Mouse (Mus musculus) layer of hippocampus, adult 18-20 months (tissue): ENCODE results near the gene Mrps27. TPM values are rescaled to one million over a fixed set of nuclear protein-coding genes. Genes with fewer than 3 reads are reported as not detected.

Experiments used
- DNase-seq, 2 experiments: peaks; one replicate each; pipeline ENCODE4 v3.0.0; 2022; ENCODE audit warnings: low spot score in 2 of 2
- total RNA-seq, 2 experiments: library from RNA; stranded (reverse); gene quantifications; 2 replicates each; pipeline ENCODE4 v1.2.3; 2021

Gene Mrps27
- total RNA-seq, 2 experiments from 2014 or later, result 26.5 to 29.9 TPM

DNA sequence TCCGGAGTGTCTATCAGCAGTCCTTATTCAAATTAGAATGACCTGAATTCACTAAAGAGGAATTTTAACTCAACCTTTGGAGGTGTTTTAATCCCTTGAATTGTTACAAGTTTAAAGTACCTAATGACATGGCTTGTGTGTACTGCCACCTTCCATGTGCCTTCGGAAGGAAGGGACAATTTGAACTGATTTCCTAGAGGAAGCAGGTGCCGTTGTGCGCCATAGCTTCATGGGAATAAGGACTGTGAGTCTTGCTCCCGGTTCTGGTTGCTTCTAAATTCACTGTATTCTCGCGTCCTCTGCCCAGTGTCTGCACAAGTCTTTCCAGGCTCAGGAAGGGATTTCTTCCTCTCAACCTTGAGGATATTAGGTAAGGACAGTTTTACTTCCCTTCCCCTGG, 41.8 kb downstream of the Mrps27 start:
- DNase-seq, result no peak

DNA sequence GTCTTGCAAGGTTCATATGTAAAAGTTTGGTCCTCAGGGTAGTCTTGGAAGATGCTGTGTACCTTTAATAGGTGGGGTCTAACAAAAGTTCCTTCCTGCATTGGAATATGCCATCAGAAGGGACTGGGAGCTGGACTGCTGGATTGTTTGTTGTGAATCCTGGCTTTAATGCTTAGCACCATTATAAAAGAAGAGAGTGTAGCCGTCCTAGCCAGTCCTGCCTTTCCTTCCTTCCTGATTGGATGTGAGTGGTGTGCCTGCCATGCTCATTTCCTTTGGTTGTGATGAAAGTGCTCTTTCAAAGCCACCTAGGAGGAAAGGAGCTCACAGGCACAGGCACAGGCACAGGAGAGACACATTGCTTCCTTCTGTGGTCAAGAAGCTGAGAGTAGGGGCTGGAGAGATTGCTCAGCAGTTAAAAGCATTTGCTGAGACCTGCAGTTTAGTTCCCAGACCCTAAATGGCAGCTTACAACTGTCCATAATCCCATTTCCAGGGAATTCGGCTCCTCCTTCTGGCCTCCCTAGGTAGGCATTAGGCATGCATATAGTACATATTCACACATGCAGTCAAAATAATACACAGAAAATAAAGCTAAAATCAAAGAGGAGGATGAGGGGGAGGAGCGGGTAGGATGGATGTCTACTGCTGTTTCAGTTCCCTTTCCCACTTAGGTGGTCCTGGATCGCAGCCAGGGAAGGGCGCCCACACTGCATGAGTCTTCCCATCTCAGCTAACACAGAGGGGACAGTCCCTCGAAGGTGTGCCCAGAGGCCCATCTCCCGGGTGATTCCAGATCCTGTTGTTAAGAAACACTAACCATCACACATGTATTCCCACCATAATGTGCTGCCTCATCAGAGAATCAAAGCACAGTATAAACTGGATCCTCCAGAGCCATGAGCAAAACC, 43.6 kb downstream of the Mrps27 start:
- DNase-seq, result no peak

DNA sequence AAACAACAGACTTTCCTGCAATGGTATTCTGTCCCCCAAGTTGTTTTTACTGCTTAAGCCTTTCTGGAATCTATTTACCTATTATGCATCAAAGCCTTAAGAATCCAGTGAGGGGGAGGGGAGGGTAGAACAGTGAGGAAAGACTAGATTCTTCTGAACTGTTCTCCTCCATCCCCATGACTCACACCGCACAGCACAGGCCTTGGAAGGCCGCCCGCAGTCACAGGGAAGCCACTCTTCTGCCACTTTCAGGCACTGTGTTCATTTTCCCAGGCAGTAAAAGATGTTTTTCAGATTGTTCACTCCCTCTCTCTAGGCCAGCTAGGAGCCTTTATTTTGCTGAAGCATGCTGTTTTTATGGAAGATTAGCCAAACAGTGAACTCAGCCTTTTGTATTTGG, 46.8 kb downstream of the Mrps27 start:
- DNase-seq, result peak in 1 of 2 experiments; percentile 63

DNA sequence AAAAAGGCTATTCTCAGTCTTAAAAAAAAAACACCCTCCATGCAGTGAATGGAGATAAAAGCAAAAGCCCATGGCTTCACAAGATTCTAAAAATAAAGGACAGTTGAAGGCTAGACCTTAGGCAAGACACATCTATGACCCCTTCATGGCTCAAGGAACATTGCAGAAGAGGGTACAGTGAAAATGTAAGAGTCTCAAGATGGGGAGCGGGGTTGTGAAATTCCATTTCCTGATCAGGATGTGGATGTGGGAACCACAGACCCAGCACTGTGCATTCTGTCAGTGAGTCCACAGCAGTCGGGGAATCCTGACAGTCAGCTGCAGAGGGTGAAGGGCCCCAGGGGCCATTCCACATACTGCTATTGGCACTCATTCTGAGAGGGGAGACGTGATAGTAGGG, 48.5 kb downstream of the Mrps27 start:
- DNase-seq, result no peak

DNA sequence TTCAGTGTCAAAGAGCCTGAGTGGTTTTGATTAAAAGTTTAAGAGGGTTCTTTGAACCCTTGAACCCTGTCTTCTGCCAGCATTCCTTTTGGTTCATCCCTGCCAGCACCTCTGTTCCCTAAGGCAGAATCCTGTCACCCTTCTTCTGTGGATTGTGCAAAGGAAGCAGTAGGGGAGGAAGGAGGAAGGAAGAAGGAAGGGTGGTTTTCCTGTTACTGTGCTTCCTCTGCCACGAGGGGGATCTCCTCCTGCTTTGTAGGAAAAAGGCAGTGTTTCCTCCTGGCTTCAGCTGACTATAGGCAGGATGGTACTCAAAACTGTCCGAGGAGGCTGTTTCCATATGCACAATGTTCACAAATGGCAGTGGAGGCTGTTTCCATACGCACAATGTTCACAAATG, 50.1 kb downstream of the Mrps27 start:
- DNase-seq, result no peak

DNA sequence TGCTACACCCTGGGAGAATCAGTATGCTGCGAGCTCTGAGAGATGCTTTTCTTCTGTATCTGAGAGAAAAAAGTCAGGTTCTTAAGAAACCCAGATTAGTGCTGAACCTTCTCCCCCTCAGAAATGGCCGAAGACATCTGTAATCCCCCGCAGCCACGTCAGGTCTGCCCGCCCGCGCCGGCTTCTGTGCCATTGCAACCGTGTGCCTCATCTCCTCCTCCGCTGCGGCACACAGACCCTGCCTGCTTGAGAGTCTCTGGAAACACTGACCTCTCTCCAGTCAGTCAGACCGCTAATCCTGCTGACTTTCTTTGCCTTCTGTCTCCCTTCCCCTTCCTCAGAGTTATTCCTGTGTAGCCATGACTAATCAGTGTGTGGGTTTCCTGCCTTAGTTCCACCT, 50.9 kb downstream of the Mrps27 start:
- no peak for DNase-seq

DNA sequence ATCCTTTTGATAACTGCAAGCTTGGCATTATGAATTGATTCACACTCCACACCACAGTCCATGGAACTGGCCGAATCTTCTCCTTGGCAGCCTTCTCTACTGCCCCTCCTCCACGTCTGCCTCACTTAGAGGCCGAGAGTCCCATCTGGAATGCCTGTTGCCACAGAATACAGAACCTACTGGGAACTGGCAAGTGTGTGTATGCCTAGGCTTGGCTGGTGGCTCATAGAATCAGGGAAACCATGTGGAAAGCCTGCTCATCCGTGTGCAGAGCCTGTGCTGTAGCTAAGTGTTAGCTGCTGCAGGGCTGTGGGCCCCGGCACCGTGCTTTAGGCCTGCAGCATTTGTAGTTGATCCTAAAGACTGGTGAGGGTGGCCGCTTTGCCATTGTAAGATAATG, 52.6 kb downstream of the Mrps27 start:
- DNase-seq, result peak; percentile 36 to 68

DNA sequence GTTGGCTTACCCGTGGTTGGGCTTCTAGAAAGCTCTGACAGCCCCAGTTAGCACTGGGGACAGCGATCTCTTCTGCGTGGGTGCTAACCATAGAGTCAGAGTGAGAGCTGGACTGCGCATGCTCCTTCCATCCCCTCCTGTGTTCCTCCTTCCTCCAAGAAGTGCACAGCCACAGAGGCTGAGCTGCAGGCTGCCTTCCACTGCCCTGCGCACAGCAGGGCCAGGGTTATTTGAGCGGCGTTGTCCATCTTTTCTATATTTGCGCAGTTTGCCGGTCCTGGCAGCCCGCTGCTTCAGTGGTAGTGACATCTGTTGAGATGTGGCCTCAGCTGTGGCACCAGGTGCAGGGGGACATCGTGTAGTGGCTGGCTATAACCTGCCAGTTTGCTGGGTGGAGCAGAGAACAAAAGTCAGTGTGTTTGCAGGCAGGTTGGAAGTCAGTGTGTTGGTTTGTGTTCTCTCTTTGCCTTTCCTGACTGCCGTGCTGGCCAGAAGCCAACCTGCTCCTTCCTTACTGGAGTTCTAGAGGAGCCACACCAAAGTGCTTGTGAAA, 53.6 kb downstream of the Mrps27 start:
- no peak for DNase-seq

DNA sequence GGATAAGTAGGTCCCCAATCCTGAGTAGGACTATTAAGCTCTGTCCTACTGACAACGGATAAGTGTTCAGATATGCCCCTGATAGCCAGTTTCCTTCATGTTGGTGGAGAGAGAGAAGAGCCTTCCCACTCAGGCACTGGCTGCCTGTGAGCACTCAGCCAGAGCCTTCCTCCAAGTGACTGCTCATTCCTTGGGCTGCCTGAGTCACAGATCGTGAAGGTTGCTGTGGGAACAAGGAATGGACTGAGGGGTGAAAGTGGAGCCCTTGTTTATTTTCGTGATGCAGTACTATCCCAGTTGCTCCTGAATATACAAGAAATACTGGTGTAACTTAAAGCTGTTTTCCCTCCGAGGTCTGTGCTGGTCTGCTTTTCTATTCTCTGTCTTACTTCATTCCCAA, 54.8 kb downstream of the Mrps27 start:
- no peak for DNase-seq

DNA sequence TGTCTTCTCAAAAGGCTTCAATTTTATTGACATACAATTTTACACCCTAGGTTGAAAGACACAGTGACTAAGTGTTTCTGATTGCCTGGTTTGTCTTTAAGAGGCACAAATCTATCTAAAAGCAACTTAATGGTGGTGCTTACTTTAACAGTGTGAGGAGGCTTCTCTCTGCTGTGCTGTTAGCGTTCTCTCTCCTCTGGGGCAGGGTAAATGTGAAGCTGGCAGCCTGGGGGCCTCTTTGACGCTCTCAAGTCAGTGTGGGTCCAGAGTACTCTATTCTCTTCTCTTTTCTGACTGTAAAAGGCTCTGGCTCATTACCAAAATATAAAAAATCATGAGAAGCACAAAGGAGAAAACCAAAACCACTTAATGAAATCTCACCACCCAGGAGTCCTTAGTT, 64.6 kb downstream of the Mrps27 start:
- no peak for DNase-seq

DNA sequence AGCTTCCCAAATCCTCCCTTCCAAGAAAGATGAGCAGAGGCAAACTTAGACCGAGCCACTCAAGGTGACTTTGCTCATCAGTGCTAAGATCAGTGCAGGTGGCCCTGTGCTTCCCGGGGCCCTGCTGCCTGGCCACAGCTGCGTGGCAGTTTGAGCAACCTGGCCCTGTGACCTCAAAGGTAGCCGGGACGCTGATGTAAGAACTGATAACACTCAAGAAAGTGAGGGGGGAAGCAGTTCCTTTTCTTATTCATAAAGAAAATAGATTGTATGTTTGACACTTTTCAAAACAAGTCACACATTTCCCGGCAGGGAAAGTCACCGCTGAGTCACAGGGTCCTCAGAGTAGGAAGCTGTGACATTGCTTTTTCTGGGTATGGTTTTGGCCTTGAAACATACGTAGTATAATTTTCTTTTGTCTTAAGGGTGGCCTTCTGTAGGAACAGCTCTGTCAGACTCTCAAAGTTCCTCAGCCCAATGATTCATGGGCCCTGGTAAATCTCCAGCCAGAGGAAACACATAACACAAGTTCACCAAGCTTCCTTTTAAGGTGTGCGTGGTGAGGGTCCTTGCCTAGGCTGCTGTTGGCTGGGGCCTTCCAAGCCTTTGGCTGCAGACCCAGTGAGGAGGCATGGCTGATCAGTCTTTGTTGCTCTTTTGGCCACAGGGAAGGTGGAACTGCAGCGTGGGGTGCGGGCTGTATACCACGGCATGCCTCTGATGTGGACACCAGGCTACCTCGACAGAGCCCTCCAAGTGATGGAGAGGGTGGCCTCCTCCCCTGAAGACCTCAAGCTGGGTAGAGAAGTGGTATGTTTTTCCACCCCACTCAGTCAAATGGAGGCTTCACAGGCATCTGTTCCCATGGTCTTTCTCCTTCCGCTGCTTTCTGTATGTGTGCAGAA, 66.3 kb downstream of the Mrps27 start:
- DNase-seq, result no peak

DNA sequence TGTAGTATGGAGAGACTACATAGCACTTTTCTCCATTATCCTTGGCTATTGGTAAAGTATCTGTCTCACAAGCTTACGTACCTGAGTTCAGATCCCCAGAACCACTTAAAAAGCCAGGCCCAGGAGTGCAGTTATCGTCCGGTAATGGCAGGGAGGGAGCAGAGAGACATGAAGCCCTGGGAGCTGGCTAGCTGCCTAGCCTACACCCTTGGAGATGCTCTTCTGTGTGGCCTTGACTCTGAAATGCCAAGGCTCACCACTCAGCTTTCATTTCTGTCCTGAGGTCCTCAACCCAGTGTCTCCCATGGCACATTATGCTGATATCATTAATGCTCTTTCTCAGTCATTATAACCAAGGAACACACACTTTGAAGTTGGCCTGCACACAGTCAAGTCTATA, 67.2 kb downstream of the Mrps27 start:
- DNase-seq, result no peak

DNA sequence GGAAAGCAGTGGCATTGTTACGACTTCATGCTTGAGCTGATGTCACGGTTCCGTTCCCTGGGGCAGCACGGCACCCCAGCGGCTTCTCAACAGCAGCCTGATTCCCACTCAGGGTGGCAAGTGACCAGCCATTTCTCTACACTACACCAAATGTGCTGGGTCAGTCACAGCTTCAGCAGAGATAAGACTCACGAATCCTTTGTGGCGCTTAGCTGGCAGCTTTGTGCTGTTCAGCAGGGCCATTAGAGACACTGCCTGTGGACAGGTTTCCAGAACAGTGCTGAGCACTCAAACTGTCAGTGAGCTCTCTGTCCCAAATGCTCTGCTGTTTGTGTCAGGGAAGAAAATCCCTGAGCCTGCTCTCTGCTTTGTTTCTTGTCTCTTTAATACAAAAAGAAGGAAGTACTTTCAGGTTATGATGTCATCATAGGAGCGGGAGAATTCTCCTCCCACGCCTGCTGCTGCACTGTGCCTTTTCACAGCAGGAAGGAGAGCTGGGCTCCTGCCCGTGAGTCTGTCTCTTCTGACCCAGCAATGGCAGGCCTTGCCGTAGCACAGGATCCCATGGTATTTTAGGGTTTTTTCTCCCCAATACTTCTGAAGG, 68.0 kb downstream of the Mrps27 start:
- DNase-seq, result no peak

DNA sequence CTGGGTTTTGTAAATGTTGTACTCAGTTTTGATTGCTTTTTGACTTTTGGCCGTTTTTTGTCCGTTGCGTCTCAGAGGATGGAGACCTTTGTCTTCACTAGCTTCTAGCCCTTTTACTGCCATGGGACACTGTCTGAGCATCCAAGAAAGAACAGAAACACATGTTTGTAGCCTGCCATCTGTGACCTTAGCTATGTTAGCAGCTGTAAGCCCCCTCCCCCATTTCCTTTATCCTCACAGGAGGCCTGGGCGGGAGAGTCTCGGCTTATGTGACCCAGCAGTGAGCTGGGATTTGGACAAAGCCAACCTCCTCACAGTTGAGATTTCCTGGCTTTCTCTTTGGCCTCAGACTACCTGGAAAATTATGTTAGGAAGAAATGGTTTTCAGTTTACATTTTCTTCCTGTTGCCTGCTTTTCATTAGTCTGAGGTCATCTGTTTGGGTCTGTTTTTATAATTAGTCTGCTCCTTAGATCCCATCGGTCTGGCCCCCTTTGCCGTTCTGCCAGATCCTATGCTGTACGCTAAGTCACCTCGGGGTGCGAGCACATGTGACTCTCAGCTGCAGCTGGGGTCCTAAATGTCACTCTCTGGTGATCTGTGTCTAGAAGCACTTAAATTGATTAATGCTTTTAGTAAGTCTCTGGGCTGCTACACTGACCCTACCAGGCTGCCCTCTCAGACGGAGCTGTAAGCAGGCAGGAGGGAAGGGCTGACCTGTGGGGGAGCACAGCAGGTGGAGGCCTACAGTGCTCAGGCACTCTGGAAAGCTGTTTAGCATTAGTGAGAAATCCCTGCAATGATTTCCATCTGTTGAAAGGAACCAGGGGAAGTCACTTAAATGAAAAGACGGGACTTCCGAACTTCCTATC, 69.1 kb downstream of the Mrps27 start:
- no peak for DNase-seq

DNA sequence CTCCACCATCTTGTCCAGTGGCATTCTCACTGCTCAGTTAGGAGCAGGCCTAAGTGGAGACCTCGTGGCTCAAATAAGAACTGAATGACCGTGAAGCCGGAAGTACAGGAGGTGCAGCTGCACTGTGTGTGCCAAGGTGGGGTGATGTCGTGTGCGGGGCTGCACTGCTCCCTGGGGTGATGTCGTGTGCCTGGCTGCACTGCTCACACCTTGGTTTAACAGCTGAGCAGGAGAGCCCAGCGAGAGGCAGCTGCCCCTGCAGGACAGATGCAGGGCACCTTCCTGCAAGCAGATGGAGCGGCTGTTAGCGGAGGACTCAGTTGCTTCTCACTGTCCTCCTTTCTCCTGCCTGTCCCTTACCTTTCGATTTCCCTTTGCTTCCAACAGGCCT, 69.8 kb downstream of the Mrps27 start:
- DNase-seq, result no peak

DNA sequence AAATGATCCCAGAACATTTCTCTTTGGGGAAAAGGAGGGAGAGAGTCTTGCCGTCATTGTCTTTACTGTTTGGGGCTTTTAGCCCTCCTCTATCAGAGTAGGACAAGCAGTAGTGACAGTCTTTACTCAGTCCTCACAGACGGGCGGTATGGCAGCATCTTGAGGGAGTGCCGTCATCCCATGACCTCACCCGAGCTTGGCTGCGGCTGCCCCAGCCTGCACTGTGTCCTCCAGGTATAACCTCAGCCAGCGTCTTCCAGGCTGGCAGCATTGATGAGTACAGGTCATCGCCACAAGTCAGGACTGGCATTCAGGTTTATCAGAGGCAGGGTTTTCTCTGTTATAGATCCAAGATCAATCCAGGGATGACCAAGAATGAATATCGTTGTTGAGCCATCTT, 72.0 kb downstream of the Mrps27 start:
- no peak for DNase-seq

DNA sequence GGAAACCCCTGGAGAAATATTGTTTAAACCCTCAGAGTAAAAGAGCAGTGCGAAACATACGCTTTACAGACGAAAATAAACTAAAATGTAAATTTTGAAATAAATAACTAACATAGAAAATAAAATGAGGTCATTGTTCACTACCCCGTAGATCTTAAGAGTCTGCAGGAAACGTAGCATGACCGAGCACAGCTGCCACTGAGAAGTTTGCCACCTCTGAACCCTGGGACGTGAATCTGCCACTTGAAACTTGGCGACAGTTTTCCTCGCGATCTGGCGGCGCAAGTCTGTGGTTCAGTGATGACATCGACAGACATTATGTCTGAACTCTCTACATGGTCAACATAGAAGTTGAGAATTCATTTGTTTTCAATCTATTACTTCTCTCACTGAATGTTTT, 79.0 kb downstream of the Mrps27 start:
- no peak for DNase-seq

DNA sequence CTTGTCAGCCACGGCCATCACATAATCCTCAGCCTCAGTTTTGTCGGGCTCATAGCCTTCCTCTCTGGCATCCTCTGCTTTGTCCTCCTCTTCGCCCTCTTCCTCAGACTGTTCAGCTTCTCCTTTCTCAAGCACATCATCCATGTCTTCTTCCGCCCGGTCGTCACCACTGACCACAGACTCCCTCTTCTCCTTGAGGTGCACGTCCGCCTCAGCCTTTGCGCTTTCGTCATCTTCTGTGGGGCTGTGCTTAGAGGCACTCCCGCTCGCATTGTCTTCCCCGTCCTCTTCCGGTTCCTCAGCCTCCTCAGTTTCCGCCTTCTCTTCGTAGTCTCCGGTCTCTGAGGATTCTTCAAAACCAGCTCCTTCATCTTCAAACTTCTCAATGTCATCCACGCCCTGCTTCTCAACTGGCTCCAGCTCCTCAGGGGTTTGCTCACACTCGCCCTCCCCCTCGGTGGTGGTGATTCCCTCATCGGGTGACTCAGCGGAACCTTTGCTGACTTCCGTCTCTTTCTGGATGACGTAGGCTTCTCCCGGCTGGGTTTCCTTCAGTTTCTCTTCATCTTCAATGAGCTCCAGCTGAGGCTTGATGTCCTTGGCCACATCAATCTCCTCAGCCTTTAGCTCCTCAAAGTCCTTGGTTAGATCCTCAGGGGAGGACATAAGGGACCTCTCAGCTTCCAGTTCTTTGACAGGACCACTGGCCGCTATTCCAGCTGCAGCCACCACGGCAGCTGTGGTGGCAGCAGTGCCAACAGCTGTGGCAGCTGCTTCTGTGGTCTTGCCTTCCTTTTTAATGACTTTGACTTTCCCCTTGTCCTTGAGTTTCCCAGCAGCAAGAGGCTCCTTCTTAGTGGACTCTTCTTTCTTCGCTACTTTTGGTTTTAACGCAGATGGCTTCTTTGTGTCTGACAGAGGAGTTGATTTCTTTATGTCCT, 88.8 kb downstream of the Mrps27 start:
- DNase-seq, result no peak

DNA sequence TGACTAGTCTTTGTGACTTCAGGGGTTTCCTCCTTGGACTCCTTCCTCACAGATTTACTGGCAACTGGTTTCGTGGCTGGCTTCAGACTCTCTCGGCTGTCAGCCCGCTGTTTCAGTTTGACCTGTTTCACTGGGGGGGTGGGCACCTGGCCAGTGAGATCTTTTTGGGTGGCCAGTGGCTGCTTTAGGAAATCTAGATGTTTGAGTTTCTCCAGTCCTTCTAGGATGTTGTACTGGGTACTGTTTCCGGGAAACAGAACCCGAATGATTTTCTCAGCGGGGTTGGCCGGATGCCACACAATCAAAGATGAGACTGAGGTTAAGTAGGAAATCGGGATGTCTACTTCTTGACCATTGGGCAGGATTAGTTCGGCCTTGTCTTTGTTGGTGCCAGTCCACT, 89.9 kb downstream of the Mrps27 start:
- DNase-seq, result no peak
